ENCODE assay signal across 16 mouse cellular contexts in the genomic region with DNA sequence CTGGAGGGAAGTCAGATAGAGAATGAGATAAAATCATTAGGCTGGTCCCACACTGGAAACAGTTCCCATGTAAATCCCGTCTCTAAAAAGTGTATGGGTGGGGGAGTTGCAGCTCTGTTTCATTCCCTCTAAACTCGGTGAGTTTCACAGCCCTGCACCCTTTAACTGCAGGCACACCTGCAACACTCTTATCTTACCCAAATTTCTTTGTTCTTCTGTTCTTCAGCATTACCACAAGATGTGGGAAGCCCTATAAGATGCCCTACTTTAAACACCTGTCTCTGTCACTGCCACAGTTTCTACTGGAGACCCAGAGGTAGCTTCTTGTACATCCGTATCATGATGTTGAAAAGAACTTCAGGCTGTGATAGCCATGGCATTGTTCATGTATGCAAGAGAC.
"Had no signal": no experiment of that assay in that cellular context is flagged by ENCODE, and none has a peak within 500 bp of the region (broad histone marks: within the 10 kb centered on the region; RNA-seq: fewer than 3 reads in every experiment).

No protein-coding gene starts in this region.

- DNase-seq: kidney, adult 2 months; kidney, postnatal 25 days; layer of hippocampus, adult 9-11 months; liver; liver, embryonic 13.5 days; lung, embryonic 14.5 days; lung, postnatal 36 days had no signal

- H3K27me3 ChIP-seq: limb, embryonic 13.5 days; liver, embryonic 13.5 days; megakaryocyte, embryonic 14.5 days; midbrain, embryonic 13.5 days had no signal

- H3K4me3 ChIP-seq: layer of hippocampus, adult 2 months; limb, embryonic 10.5 days; limb, embryonic 13.5 days; liver, embryonic 13.5 days; megakaryocyte, embryonic 14.5 days; midbrain, embryonic 10.5 days; midbrain, embryonic 13.5 days; myocyte had no signal

- H3K4me1 ChIP-seq: limb, embryonic 10.5 days; limb, embryonic 13.5 days; liver, embryonic 13.5 days; midbrain, embryonic 10.5 days; midbrain, embryonic 13.5 days had no signal

- H3K36me3 ChIP-seq: limb, embryonic 10.5 days; limb, embryonic 13.5 days; liver, embryonic 13.5 days; midbrain, embryonic 10.5 days; midbrain, embryonic 13.5 days had no signal

- H3K27ac ChIP-seq: kidney, postnatal 0 days; layer of hippocampus, adult 2 months; limb, embryonic 10.5 days; limb, embryonic 13.5 days; liver, embryonic 13.5 days; midbrain, embryonic 10.5 days; midbrain, embryonic 13.5 days; stomach, postnatal 0 days had no signal

- H3K9ac ChIP-seq: limb, embryonic 13.5 days; liver, embryonic 13.5 days; lung, embryonic 14.5 days; midbrain, embryonic 13.5 days had no signal
